Mouse (Mus musculus): ENCODE results near the gene Casc3. TPM values are rescaled to one million over a fixed set of nuclear protein-coding genes. Genes with fewer than 3 reads are reported as not detected.

The Casc3 gene
- polyA plus RNA-seq, 1 experiment from 2014 or later = 32.2 TPM

- H3K4me1 ChIP-seq (ENCODE audit: control insufficient read depth, insufficient read depth, low read length) = peaks cover 26% of the 10 kb centered on the region
- H3K9ac ChIP-seq (ENCODE audit: low read depth, low read length) = no peak overlapping the region
- no peaks in the 10 kb centered on the region for H3K9me3 ChIP-seq (ENCODE audit: control insufficient read depth, low read length)
- no peaks in the 10 kb centered on the region for H3K27me3 ChIP-seq (replicated peaks; ENCODE audit: control insufficient read depth, insufficient read depth, low read length)
- no peaks in the 10 kb centered on the region for H3K36me3 ChIP-seq (ENCODE audit: control insufficient read depth, insufficient read depth, low read length)
- 81% methylated on average over 5 of the region's 5 CpGs for WGBS
- no peak for ATAC-seq (ENCODE audit: low read depth)
- H3K27ac ChIP-seq (replicated peaks; ENCODE audit: low read depth, low read length) = no peak overlapping the region
- no peak for DNase-seq (ENCODE audit: low spot score)
- no peak overlapping the region for H3K4me2 ChIP-seq (ENCODE audit: low read depth, low read length)
- no peak overlapping the region for H3K4me3 ChIP-seq (ENCODE audit: low read depth, low read length)
Measured at GRCm38 (mm10) chr11:98790631-98791205, 14.0 kb upstream of the Casc3 start.

- Histone ChIP-seq H3K36me3 (ENCODE audit: control insufficient read depth, insufficient read depth, low read length) (no peaks in the 10 kb centered on the region), H3K27me3 (replicated peaks; ENCODE audit: control insufficient read depth, insufficient read depth, low read length) (no peaks in the 10 kb centered on the region), H3K4me2 (ENCODE audit: low read depth, low read length) (no peak overlapping the region), H3K4me1 (ENCODE audit: control insufficient read depth, insufficient read depth, low read length) (peaks cover 19% of the 10 kb centered on the region), H3K27ac (replicated peaks; ENCODE audit: low read depth, low read length) (no peak overlapping the region), H3K4me3 (ENCODE audit: low read depth, low read length) (no peak overlapping the region), H3K9me3 (ENCODE audit: control insufficient read depth, low read length) (no peaks in the 10 kb centered on the region), H3K9ac (ENCODE audit: low read depth, low read length) (no peak overlapping the region)
- WGBS = 83% methylated on average over 1 of the region's 1 CpGs
- DNase-seq (ENCODE audit: low spot score) = no peak
- ATAC-seq (ENCODE audit: low read depth) = no peak
Measured at GRCm38 (mm10) chr11:98791448-98791847, 13.3 kb upstream of the Casc3 start.

- Histone ChIP-seq H3K9me3 (ENCODE audit: control insufficient read depth, low read length) (no peaks in the 10 kb centered on the region), H3K27me3 (replicated peaks; ENCODE audit: control insufficient read depth, insufficient read depth, low read length) (no peaks in the 10 kb centered on the region), H3K9ac (ENCODE audit: low read depth, low read length) (no peak overlapping the region), H3K4me2 (ENCODE audit: low read depth, low read length) (no peak overlapping the region), H3K27ac (replicated peaks; ENCODE audit: low read depth, low read length) (no peak overlapping the region), H3K4me1 (ENCODE audit: control insufficient read depth, insufficient read depth, low read length) (peaks cover 16% of the 10 kb centered on the region), H3K36me3 (ENCODE audit: control insufficient read depth, insufficient read depth, low read length) (no peaks in the 10 kb centered on the region), H3K4me3 (ENCODE audit: low read depth, low read length) (no peak overlapping the region)
- ATAC-seq (ENCODE audit: low read depth) (no peak), DNase-seq (ENCODE audit: low spot score) (no peak)
- WGBS = 20% methylated on average over 4 of the region's 4 CpGs
Measured at GRCm38 (mm10) chr11:98792081-98792480, 12.6 kb upstream of the Casc3 start.

- Histone ChIP-seq H3K36me3 (ENCODE audit: control insufficient read depth, insufficient read depth, low read length) (peaks cover 18% of the 10 kb centered on the region), H3K27me3 (replicated peaks; ENCODE audit: control insufficient read depth, insufficient read depth, low read length) (no peaks in the 10 kb centered on the region), H3K9me3 (ENCODE audit: control insufficient read depth, low read length) (no peaks in the 10 kb centered on the region), H3K4me2 (ENCODE audit: low read depth, low read length) (peak overlapping the region; percentile 88), H3K4me3 (ENCODE audit: low read depth, low read length) (peak overlapping the region; percentile 99), H3K4me1 (ENCODE audit: control insufficient read depth, insufficient read depth, low read length) (peaks cover 25% of the 10 kb centered on the region), H3K9ac (ENCODE audit: low read depth, low read length) (peak overlapping the region; percentile 99), H3K27ac (replicated peaks; ENCODE audit: low read depth, low read length) (peak overlapping the region; percentile 100)
- ATAC-seq (ENCODE audit: low read depth) (peak; percentile 71), DNase-seq (ENCODE audit: low spot score) (peak; percentile 86)
- 0% methylated on average over 25 of the region's 30 CpGs for whole genome bisulfite sequencing
Measured at GRCm38 (mm10) chr11:98794469-98795014, 10.2 kb upstream of the Casc3 start.

- Histone ChIP-seq H3K27me3 (replicated peaks; ENCODE audit: control insufficient read depth, insufficient read depth, low read length) (no peaks in the 10 kb centered on the region), H3K36me3 (ENCODE audit: control insufficient read depth, insufficient read depth, low read length) (peaks cover 25% of the 10 kb centered on the region), H3K27ac (replicated peaks; ENCODE audit: low read depth, low read length) (peak within 1 kb of the TSS; percentile 100), H3K4me2 (ENCODE audit: low read depth, low read length) (peak within 1 kb of the TSS; percentile 88), H3K9ac (ENCODE audit: low read depth, low read length) (peak within 1 kb of the TSS; percentile 99), H3K9me3 (ENCODE audit: control insufficient read depth, low read length) (no peaks in the 10 kb centered on the region), H3K4me3 (ENCODE audit: low read depth, low read length) (peak within 1 kb of the TSS; percentile 99), H3K4me1 (ENCODE audit: control insufficient read depth, insufficient read depth, low read length) (peaks cover 25% of the 10 kb centered on the region)
- ATAC-seq (ENCODE audit: low read depth) = peak; percentile 79
- DNase-seq (ENCODE audit: low spot score) = peak; percentile 93
- under 1% methylated on average over 30 of the region's 89 CpGs for WGBS
Measured at GRCm38 (mm10) chr11:98795015-98795713, 9.5 kb upstream of the Casc3 start, which contains the start of gene Msl1. Gene Msl1, plus strand, starts transcription at chr11:98795516.

GRCm38 (mm10) chr11:98795714-98796514 lies 8.8 kb upstream of the Casc3 start:
- Histone ChIP-seq H3K9ac (ENCODE audit: low read depth, low read length) (peak overlapping the region; percentile 99), H3K4me2 (ENCODE audit: low read depth, low read length) (peak overlapping the region; percentile 88), H3K4me1 (ENCODE audit: control insufficient read depth, insufficient read depth, low read length) (peaks cover 25% of the 10 kb centered on the region), H3K9me3 (ENCODE audit: control insufficient read depth, low read length) (no peaks in the 10 kb centered on the region), H3K27me3 (replicated peaks; ENCODE audit: control insufficient read depth, insufficient read depth, low read length) (no peaks in the 10 kb centered on the region), H3K4me3 (ENCODE audit: low read depth, low read length) (peak overlapping the region; percentile 99), H3K36me3 (ENCODE audit: control insufficient read depth, insufficient read depth, low read length) (peaks cover 32% of the 10 kb centered on the region), H3K27ac (replicated peaks; ENCODE audit: low read depth, low read length) (peak overlapping the region; percentile 100)
- DNase-seq (ENCODE audit: low spot score) (no peak), ATAC-seq (ENCODE audit: low read depth) (peak; percentile 28)
- 0% methylated on average over 5 of the region's 74 CpGs for WGBS

- Histone ChIP-seq H3K4me2 (ENCODE audit: low read depth, low read length) (peak overlapping the region; percentile 88), H3K36me3 (ENCODE audit: control insufficient read depth, insufficient read depth, low read length) (peaks cover 40% of the 10 kb centered on the region), H3K4me3 (ENCODE audit: low read depth, low read length) (peak overlapping the region; percentile 99), H3K9me3 (ENCODE audit: control insufficient read depth, low read length) (no peaks in the 10 kb centered on the region), H3K4me1 (ENCODE audit: control insufficient read depth, insufficient read depth, low read length) (peaks cover 25% of the 10 kb centered on the region), H3K9ac (ENCODE audit: low read depth, low read length) (peak overlapping the region; percentile 99), H3K27me3 (replicated peaks; ENCODE audit: control insufficient read depth, insufficient read depth, low read length) (no peaks in the 10 kb centered on the region), H3K27ac (replicated peaks; ENCODE audit: low read depth, low read length) (peak overlapping the region; percentile 100)
- ATAC-seq (ENCODE audit: low read depth) = peak; percentile 31
- 3% methylated on average over 23 of the region's 23 CpGs for whole genome bisulfite sequencing
- peak; percentile 89 for DNase-seq (ENCODE audit: low spot score)
Measured at GRCm38 (mm10) chr11:98796515-98797216, 8.0 kb upstream of the Casc3 start.

- ATAC-seq (ENCODE audit: low read depth) (no peak), DNase-seq (ENCODE audit: low spot score) (no peak)
- Histone ChIP-seq H3K9me3 (ENCODE audit: control insufficient read depth, low read length) (no peaks in the 10 kb centered on the region), H3K4me2 (ENCODE audit: low read depth, low read length) (peak overlapping the region; percentile 88), H3K4me1 (ENCODE audit: control insufficient read depth, insufficient read depth, low read length) (peaks cover 25% of the 10 kb centered on the region), H3K27me3 (replicated peaks; ENCODE audit: control insufficient read depth, insufficient read depth, low read length) (no peaks in the 10 kb centered on the region), H3K4me3 (ENCODE audit: low read depth, low read length) (peak overlapping the region; percentile 99), H3K9ac (ENCODE audit: low read depth, low read length) (peak overlapping the region; percentile 99), H3K36me3 (ENCODE audit: control insufficient read depth, insufficient read depth, low read length) (peaks cover 46% of the 10 kb centered on the region), H3K27ac (replicated peaks; ENCODE audit: low read depth, low read length) (peak overlapping the region; percentile 36)
- whole genome bisulfite sequencing = 6% methylated on average over 5 of the region's 5 CpGs
Measured at GRCm38 (mm10) chr11:98797306-98797705, 7.4 kb upstream of the Casc3 start.
